Mouse (Mus musculus) B cell, adult 67 days (primary cell): ENCODE measurements around the gene 1110032A03Rik. TPM values are rescaled to one million over a fixed set of nuclear protein-coding genes. Genes with fewer than 3 reads are reported as not detected.

Experiments used
- total RNA-seq, 2 experiments: library from RNA; stranded (reverse); gene quantifications; 4 replicates each; pipeline ENCODE4 v1.2.4; 2023

1110032A03Rik gene
- 10 to 100 TPM; 25.8 to 26.1 TPM for total RNA-seq

DNA sequence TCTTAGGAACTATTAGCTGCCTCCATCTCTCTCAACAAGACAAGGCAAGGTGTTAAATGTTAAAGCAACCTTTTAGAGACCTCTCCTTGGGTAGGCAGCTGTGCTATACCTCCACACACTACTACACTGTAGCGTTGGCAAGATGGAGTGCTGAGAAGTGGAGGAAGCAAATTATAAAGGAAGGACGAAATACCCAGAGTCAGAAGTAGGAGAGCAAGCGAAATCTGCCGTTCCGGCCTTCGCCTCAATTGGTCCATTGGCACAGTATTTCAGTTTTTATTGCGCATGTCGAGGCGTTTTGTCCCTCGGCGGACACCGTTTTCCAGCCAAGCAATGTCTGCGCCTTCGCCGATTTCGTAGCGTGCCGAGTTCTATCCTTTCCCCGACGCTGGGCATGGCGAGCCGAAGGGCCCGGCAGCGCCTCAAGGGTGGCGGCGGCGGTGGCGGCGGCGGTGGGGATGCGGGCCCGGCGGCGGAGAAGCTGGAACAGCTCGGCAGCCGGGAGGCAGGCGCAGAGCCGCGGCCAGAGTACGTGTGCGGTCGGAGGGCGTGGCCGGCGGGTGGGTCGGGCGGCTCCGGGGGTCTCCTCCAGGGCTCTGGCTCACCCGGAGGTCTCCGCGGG is at the start of gene 1110032A03Rik, which contains the start of gene Alg9:
1110032A03Rik (minus strand) TSS at position 530 of the 622 bp plus-strand sequence.
Alg9 (plus strand) TSS at position 29 of the 622 bp plus-strand sequence.

DNA sequence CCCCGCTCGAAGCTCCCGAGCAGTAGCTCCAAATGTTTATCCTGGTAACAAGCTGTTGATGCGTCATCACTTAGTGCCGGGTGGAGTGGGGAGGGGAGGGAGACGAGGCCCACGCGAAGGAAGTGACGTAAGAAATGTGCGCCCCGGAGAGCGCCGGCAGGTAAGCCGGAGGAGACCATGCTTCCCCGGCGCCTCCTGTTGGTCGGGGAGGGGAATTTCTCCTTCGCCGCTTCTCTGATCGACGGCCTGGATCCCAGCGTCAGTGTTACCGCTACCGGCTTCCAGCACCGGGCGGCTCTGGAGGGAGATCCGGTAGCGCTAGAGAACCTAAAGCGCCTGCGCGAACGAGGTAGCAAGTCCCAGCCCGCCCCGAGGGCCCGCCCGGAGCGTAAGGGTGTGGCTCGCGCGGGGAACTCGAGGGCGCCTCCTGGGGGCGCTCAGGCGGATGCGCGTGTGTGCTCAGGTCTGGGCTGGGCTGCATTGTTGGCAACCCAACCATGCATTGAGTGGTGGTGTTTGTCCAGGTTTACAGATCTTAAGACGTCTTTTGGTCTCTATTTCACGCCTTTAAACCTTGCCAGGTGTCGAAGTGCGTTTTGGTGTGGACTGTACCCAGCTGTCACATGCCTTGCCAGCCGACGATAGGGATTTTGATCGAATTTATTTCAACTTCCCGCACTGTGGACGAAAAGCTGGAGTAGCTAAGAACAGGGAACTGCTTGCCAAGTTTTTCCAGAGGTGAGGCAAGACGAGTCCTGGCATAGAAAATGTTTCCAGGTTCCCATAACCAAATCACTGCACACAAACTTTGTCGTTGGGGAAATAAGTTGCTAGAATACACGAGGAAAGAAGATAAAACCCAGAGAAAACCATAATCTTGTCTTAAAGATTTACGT is 7.0 kb downstream of the 1110032A03Rik start, which contains the start of gene Fdxacb1:
Fdxacb1 (plus strand) TSS at position 130 of the 896 bp plus-strand sequence.

DNA sequence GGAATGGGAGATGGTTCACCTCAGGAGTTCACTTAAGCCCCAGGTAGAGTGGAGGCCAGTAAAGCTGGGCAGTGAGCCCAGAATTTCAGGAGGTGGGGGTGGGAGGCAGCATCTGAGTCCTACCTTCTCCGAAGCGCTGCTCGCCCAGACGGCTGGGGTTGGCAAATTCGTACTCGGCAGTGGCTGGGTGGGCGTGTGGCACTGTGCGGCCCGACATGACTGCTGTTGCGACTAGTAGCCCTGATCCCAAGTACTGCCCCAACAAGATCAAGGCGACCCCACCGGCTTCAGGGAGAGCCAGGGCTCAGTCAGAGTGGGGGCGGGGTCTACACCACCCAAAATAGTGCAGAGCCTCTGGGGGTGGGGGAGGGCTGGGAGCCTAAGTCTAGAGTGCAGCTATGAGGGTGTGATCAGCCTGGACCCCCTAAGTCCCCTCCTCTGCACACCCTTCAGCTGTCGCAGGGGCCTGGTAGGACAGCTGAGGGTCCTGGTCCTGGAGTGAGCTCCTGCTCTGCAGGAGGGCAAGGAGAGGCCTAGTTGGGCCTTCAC is 23.2 kb downstream of the 1110032A03Rik start, which contains the start of gene Hspb2:
Hspb2 (minus strand) TSS at position 301 of the 549 bp plus-strand sequence.

DNA sequence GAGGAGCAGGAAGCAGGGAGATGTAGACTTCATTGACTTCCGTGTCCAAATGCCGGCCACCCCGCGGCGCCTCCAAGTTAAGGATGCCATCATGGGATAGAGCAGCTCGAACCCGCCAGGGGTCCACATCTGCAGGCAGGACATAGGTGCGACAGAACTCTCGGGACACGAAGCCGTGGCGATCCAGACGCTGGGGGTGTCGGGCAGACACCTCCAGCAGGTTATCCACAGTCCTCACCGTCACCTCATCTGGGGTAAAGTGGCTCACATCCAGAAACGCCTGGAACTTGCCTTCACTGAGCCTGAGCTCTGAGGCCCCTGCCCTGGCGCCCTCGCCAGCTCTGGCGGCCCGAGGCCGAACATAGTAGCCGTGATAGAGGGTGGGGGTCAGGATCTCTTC is 24.0 kb downstream of the 1110032A03Rik start, which contains the start of gene Cryab:
Cryab (plus strand) TSS at position 3 of the 400 bp plus-strand sequence.

GRCm38 (mm10) chr9:50746214-50746677 is 29.1 kb downstream of the 1110032A03Rik start, which contains the start of gene 2310030G06Rik:
Gene 2310030G06Rik, minus strand, starts transcription at chr9:50746536.

GRCm38 (mm10) chr9:50738914-50739870 is 36.1 kb downstream of the 1110032A03Rik start, which contains the start of gene Dixdc1:
Gene Dixdc1, minus strand, starts transcription at chr9:50739517.

Other genes starting within 250 kb of the 1110032A03Rik start
- 10 to 100 TPM; 60.1 to 88.4 TPM for gene Pts, start 246.8 kb downstream of the 1110032A03Rik start, total RNA-seq
- gene Il18, start 220.7 kb downstream of the 1110032A03Rik start, total RNA-seq: 10 to 100 TPM; 21.7 to 24.3 TPM
- 1 to 10 TPM; 2.1 to 4.1 TPM for gene Bco2, start 220.3 kb downstream of the 1110032A03Rik start, total RNA-seq
- not detected for gene Tex12, start 214.2 kb downstream of the 1110032A03Rik start, total RNA-seq
- gene Sdhd, start 171.7 kb downstream of the 1110032A03Rik start, total RNA-seq: 10 to 100 TPM; 49.5 to 52.9 TPM
- gene Timm8b, start 171.6 kb downstream of the 1110032A03Rik start, total RNA-seq: 10 to 100 TPM; 47.4 to 50.2 TPM
- under 1 TPM in 1 of 2 experiments, not detected in 1; 0.87 TPM for gene Pih1d2, start 158.2 kb downstream of the 1110032A03Rik start, total RNA-seq
- 10 to 100 TPM; 33.7 to 34.8 TPM for gene Nkapd1, start 158.1 kb downstream of the 1110032A03Rik start, total RNA-seq
- 10 to 100 TPM; 33.5 to 38.8 TPM for gene Dlat, start 115.7 kb downstream of the 1110032A03Rik start, total RNA-seq
- gene Dixdc1, start 36.0 kb downstream of the 1110032A03Rik start, total RNA-seq: not detected
- gene 2310030G06Rik, start 29.0 kb downstream of the 1110032A03Rik start, total RNA-seq: not detected
- gene Cryab, start 24.2 kb downstream of the 1110032A03Rik start, total RNA-seq: 1 to 10 TPM in 1 of 2 experiments, not detected in 1; 1.2 TPM
- not detected for gene Hspb2, start 23.2 kb downstream of the 1110032A03Rik start, total RNA-seq
- gene Fdxacb1, start 7.3 kb downstream of the 1110032A03Rik start, total RNA-seq: 10 to 100 TPM; 18.9 to 19.4 TPM
- gene Alg9, start 501 bp downstream of the 1110032A03Rik start, total RNA-seq: 10 to 100 TPM; 22.0 to 31.0 TPM
- gene Ppp2r1b, start 69.8 kb upstream of the 1110032A03Rik start, total RNA-seq: 10 to 100 TPM; 39.2 to 45.5 TPM
- gene Sik2, start 233.6 kb upstream of the 1110032A03Rik start, total RNA-seq: 10 to 100 TPM; 35.6 to 39.5 TPM